Mouse (Mus musculus) liver, postnatal 0 days (tissue): ENCODE measurements around the gene Shld1.

Experiments
- CTCF ChIP-seq: sonication (generic); IDR thresholded peaks from 2 replicates; pipeline ENCODE4 v1.5.1; 2016; ENCODE audit warnings: antibody characterized with exemption, low read depth
- EP300 ChIP-seq: IDR thresholded peaks from 2 replicates; pipeline ENCODE4 v1.6.1; 2016; ENCODE audit warnings: antibody characterized with exemption, low read depth, mild to moderate bottlenecking

DNA sequence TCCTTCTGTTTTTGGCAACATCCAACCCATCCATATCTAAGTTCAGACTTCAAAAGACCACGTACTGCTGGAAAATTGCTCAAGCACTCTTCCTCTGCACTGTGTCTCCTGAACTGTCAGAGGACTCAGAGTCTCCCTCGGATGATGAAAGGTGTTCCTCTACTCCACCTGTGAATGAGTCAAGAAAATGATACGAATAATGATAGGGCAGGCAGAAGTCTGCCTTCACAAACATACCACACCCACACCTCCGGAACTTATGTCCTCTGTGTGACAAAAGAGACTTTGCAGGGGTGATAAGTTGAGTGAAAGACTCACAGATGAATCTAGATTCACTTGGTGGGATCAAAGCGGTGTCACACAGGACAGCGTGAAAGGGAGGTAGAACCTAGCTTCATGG lies 17.6 kb upstream of the Shld1 start:
- TF ChIP-seq EP300, result no peak
- TF ChIP-seq CTCF, result no peak
